Mouse (Mus musculus) adrenal gland, postnatal 10 days (tissue): ENCODE data around the gene Slc24a3. TPM values are rescaled to one million over a fixed set of nuclear protein-coding genes. Genes with fewer than 3 reads are reported as not detected.

ENCODE experiments used
- DNase-seq: peaks from one replicate; pipeline ENCODE4 v3.0.0; 2021; ENCODE audit warnings: mixed read lengths
- total RNA-seq, 2 experiments: library from RNA; stranded (reverse); gene quantifications; 2 replicates each; pipeline ENCODE4 v1.2.3; 2021

Slc24a3 gene
- total RNA-seq, 2 experiments from 2014 or later = 36.7 to 37.2 TPM

DNA sequence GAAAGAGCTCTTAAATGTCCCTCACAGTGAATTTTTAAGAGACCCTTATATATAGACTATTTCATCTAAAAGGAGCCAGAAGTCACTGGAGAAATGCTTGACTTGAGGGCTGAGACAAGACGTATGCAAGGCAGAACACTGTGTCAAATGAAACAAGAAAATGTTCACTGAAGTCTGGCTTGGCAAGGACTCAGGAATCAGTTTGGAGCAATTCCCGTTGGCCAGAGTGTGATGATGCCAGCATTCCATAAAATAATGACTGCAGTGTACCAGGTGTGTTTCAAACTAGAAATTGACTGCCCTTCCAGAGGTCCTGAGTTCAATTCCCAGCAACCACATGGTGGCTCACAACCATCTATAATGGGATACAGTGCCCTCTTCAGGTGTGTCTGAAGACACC lies 196.1 kb downstream of the Slc24a3 start:
- peak; percentile 25 for DNase-seq

DNA sequence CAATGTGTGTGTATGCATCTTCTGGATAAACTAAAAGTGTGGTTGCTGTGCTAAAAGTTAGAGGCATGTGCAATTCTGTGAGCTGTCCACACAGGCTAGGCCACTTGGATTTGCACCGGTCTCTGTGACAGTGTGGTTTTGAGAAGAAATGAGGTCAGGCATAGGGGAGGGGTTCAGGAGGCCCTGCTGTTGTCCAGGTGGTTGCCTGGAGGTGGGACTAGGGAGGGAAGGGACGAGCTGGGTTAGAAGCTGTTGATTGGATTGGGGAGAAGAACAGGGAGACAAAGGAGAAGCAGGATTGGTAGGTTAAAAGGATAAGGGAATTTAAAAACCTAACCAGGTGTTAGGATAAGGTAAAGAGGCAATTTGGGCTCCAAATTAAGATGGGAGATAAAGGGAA lies 201.1 kb downstream of the Slc24a3 start:
- DNase-seq = no peak

GRCm38 (mm10) chr2:145370795-145371194 lies 203.2 kb downstream of the Slc24a3 start:
- DNase-seq = peak; percentile 46

- DNase-seq = no peak
These were observed 206.2 kb downstream of the Slc24a3 start for GRCm38 (mm10) chr2:145373803-145374202.

DNA sequence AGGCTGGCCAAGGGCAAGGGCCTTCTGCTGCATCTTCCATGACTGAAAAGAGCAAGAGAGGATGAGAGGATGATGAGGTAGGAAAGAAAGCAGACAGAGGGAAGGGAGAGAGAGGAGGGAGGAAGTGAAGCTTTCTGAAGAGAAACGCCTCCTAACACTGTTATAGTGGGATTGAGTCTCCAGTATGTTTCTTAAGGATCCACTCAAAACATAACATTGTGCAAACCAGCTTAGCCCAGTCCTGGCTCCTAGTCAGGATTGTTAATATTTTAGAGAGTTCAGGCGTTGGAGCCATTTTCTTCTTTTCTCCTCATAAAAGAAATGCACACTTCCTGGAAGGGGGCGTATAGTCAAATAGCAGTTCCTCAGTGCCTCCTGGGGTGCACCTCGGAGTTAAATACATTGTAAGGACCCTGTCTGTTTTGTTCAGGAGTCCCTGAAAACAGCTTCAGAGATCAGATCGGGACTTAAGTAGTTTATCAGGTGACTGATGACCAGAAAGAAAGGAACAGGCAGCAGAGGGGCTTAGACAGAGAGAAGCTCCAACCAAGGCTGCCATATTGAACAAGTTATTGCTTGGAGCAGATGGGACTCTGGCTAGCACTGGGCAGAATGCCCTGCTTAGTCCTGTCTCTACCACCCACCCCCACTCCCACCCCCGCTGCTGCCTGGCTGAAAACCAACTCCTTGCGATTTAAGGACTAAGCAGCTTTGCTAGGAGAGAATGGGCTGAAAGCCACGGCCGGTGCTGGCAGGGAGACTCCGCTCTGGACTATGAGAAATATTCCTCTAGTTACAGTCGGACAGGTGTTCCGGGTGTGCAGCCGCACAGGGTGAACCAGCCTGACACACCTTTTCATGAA lies 215.6 kb downstream of the Slc24a3 start:
- peak; percentile 65 for DNase-seq

DNA sequence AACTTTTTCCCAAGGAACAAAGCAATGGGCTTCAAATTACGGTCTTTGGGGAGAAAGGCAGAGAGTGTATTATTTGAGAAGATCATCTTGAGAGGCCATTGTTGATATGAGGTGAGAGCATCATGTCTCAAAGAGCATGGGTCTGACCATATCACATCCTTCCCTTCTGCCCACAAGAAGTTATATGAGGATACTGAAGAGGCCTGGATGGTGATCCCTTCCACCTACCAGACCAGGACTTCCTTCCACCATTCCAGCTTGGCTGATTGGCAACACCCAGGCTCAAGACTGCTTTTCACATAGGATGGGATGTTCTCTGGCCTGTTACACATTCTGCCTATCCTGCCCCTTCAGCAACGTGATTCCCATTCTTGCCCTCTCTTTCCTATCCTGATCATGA lies 216.7 kb downstream of the Slc24a3 start:
- DNase-seq = no peak

DNA sequence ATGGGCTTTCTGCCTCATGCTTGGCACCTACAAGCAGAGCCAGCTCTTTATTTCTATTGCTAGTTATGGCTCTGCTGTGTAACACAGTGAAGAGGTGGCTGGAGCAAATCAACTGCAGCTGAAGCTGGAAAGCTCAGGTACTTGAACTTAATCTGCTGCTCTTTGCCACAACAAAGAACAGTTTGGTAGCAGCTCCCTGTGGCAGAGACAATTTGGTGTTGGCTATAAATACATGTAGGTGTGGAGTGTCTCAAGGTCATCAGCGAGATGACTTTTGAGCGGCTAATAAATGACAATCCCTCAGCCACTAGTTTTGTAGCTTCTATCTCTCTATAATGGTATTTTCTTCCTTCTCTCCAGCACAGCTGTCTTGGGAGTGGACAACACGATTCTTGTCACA lies 217.7 kb downstream of the Slc24a3 start:
- DNase-seq = no peak

- no peak for DNase-seq
These were observed 218.2 kb downstream of the Slc24a3 start for GRCm38 (mm10) chr2:145385773-145386172.

GRCm38 (mm10) chr2:145395804-145396203 lies 228.2 kb downstream of the Slc24a3 start:
- peak; percentile 10 for DNase-seq

- DNase-seq = no peak
These were observed 229.0 kb downstream of the Slc24a3 start for GRCm38 (mm10) chr2:145396579-145396978.

DNA sequence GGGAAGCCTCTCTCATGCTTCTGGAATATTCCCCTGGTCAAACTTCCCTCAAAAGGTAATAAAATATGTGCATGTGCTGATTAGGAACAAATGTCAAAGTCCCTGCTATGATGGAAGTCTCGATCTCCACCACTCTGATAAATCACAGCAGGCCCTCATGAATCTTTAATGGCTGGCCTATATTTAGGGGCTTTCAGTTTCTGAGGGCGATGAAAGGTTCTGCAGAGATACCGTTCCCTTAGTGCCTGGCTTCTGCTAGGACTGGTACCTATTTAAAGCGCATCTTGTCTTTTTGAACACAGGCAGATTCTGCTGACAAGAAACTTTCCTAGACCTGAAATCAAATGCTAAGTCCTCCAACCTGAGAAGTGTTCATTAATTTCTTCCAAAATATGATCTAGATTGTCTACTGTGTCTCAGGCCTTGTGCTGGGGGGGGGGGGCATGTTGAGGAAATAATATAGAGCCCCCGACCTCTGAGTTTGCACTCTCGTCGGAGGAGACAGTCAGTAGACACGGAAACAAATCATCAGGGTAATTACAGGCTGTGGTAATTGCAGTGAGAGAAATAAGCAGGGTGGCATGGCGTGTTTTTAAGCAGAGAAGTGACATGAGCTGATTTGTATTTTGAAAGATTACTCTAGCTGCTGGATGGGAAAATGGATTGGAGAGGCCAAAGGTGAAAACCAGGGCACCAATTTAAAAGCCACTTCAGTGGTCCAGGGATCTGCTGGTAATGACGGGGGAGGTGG lies 230.1 kb downstream of the Slc24a3 start:
- DNase-seq = no peak

DNA sequence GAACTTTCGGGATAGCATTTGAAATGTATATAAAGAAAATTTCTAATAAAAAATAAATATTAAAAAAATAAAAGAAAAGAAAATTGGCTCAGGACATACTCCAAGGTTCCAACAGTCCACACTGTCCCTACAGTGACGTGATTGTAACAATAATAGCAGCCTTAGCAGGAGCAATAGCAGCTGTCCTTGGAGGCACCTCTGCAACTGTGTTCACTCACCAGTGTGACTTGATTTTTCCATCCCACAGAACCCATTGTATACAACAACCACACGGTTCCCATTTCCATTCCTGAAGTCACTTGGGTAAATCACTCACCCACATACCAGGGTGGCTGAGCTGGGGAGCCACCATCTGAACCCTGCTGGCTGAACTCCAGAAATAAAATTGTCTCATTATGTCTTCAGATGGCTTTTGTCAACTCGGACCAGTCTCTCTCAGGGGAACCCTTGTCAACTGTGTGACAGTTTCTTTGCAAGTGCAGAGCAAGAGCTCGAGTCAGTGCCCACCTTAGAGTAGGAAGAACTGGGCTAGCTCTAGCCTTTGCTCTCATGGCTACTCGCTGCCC lies 233.8 kb downstream of the Slc24a3 start:
- no peak for DNase-seq

DNA sequence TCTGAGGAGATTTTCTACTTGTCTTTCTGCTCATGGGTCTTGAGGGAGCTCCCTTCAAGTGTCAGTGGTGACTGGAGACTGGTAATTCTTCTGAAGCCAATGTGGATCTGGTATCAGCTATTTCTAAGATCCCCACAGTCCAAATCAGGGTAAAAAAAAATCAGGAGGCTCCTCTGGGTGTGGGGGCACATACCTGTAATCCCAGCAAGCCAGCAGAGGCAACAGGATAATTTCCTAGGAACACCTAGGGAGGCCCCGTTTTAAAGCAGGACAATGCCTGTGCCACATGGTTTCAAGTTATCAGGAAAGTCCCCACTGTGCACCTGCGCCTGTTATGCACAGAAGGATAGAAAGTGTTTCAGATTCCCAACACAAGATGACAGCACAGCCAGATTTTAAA lies 234.4 kb downstream of the Slc24a3 start:
- no peak for DNase-seq

GRCm38 (mm10) chr2:145404818-145405531 lies 237.4 kb downstream of the Slc24a3 start:
- DNase-seq = peak; percentile 29

DNA sequence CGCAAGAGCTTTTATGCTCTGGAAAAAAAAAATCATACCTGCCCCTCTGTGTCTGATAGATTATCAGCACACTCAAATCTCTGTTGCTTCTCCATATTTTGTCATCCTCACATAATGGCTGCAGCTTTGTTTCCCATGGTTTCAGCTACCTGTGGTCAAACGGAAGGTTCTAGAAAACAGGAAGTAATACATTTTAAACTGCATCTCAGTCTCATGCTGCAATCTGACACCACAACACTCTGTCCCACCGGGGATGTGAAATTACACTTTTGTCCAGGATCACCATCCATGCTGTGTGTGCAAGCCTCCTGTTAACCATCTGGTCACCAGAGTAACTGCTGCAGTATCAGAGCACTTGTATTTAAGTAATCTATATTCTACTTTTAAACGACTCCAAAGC lies 238.2 kb downstream of the Slc24a3 start:
- DNase-seq = no peak

- DNase-seq = no peak
These were observed 250.2 kb downstream of the Slc24a3 start for GRCm38 (mm10) chr2:145417738-145418137.

- no peak for DNase-seq
These were observed 251.5 kb downstream of the Slc24a3 start for GRCm38 (mm10) chr2:145419078-145419477.

- DNase-seq = no peak
These were observed 253.7 kb downstream of the Slc24a3 start for GRCm38 (mm10) chr2:145420967-145421888.

- DNase-seq = no peak
These were observed 254.3 kb downstream of the Slc24a3 start for GRCm38 (mm10) chr2:145421889-145422212.

DNA sequence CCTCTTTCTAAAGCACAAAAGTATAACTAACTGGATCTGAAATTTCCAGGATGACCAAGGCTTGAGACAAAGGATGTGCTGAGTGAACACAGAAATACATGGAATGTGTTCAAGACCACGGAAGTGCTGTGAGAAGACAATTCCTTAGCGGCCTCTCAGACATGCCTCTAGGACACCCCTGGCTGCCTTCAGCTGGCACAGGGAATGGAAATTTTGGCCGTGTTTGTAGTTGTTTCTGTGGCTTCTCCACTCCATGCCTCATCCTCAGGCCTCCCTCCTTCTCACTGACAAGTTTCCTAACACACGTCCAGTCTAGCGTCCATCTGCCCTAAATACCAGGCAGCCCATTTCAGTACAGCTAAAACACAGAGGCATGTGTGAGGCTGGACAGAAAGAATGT lies 262.4 kb downstream of the Slc24a3 start:
- DNase-seq = no peak

DNA sequence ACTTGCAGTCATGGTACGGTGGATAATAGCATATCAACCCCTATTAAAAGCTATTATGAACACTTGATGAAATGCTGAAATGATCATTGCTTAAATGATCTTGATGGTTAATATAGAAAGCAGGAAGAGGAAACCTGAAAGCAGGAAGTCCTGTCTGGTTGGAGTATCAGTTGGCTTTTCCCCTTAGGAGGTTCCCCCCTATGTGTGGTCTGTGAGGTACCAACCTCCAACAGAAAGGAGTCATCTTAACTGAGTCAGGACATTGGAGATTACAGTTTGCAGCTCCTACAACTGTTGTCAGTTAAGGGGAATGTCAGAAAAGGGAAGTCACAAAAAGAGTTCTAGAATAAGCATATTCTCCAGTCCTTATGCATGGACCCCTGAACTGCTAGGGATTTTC lies 266.5 kb downstream of the Slc24a3 start:
- DNase-seq = no peak

DNA sequence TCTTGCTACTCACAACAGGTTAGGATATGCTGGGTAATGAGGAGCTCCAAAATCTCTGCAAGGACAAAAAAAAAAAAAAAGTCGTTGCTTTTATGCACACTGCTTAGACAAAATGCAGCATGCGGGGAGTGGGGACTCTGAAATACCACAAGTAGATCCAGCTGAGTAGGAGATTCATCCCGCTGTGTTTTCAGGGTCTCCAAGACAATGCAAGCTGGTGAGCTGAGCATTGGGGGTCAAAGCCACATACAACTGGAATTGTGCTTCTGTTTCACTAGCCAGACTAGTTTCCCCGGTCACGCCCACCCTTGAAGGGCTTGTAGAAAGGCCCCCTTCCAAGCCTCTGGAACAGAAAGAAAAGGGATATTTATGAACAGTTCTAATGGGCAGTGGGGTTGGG lies 270.8 kb downstream of the Slc24a3 start:
- no peak for DNase-seq
